Mouse (Mus musculus) megakaryocyte, embryonic 14.5 days (primary cell): Measurements from ENCODE around the gene Nedd1. TPM values are rescaled to one million over a fixed set of nuclear protein-coding genes. Genes with fewer than 3 reads are reported as not detected.

ENCODE experiments used
- H3K27me3 ChIP-seq: replicated peaks from 2 replicates; pipeline ENCODE3; 2012; ENCODE audit warnings: inconsistent platforms
- H3K36me3 ChIP-seq: replicated peaks from 2 replicates; pipeline ENCODE3; 2012; ENCODE audit warnings: low read length, inconsistent platforms, mixed read lengths
- H3K4me1 ChIP-seq: 2 replicates; pipeline ENCODE4 v1.6.1; 2012; ENCODE audit warnings: inconsistent platforms
- H3K4me3 ChIP-seq: replicated peaks from 2 replicates; pipeline ENCODE3; 2012; ENCODE audit warnings: moderate library complexity, mild to moderate bottlenecking, inconsistent platforms
- H3K9me3 ChIP-seq: 2 replicates; pipeline ENCODE4 v1.6.1; 2012; ENCODE audit warnings: inconsistent platforms
- FLI1 ChIP-seq: IDR thresholded peaks from 2 replicates; pipeline ENCODE4 v1.6.1; 2012; ENCODE audit warnings: low read length, inconsistent platforms, mixed read lengths
- GATA1 ChIP-seq: IDR thresholded peaks from 3 replicates; pipeline ENCODE4 v1.6.1; 2012; ENCODE audit warnings: mixed read lengths, low read length, inconsistent platforms, borderline replicate concordance
- polyA plus RNA-seq: library from polyadenylated mRNA; stranded (reverse); fragments of >175 nt; gene quantifications from 2 replicates; pipeline ENCODE4 v1.2.3, GENCODE M21; 2012; ENCODE audit warnings: low replicate concordance; ENCODE audit not compliant: insufficient read depth

The Nedd1 gene
- polyA plus RNA-seq: 3.4 TPM in 1 of 2 replicates, not detected in the other

DNA sequence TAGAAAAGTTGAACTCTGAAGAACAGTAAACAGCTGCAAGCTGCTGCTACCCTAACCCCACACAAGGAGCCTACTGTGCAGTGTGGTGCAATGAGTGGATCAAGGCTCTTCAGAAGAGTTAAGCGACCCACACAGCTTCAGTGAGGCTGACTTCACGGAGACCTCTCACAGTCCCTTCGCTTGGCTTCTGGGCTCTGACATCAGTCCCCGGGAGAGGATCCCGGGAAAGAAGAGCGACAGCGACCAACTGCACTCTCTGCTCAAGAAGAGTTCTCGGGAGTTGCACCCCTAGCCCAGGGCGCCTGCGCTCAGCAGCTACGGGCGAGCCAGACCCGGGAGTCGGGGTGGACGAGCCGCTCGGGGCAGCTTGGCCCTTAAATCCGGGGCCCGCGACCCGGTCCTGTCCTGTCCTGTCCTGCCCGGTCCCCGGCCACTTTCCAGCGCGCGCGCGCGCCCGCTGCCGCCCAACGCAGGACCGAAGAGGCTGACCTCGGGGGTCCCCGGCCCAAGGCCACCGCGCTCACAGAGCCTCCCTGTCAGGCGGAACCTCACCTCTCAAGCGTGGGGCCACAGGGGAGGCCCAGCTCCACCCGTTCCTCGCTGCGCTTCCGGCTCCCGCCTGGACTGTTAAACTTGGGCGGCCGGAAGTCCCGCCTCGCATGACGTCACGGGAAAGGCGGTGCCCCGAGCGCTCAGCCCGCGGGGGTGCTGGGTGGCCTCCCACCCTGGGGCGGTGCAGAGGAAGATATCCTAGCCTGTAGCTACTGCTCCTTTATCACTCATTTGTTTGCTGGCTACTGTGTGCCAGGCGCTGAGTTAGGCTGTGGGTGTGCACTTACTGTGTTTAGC, at the start of gene Nedd1:
Gene Nedd1 (minus strand): TSS at position 650 of the 849 bp plus-strand sequence.
- peaks cover 40% of the 10 kb centered on the region for H3K4me1 ChIP-seq
- H3K27me3 ChIP-seq: no peaks in the 10 kb centered on the region
- H3K9me3 ChIP-seq: peaks cover 11% of the 10 kb centered on the region; the same call in 1 of the 2 replicates
- TF ChIP-seq FLI1: peak; percentile 76; the same call in 1 of the 2 replicates
- TF ChIP-seq GATA1: no peak
- peak within 1 kb of the TSS; percentile 92 for H3K4me3 ChIP-seq
- peaks cover 18% of the 10 kb centered on the region for H3K36me3 ChIP-seq

DNA sequence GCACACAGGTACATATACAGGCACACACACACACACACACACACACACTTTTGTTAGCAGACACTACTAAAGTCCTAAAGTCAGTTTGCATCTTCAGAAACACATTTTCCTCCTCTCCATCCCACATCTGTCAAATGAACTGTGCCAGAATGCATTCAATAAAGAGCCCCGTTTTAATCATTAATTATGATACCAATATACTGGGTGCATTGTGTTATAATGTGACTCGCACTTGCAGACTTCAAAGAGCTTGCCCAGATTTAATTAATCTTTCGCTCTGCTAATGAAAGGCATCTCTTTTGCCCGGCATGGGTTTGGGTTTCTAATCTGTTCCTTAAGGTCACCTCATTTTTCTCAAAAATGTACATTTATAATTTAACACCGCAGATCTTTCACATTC, 32.1 kb upstream of the Nedd1 start:
- H3K9me3 ChIP-seq: no peaks in the 10 kb centered on the region
- no peaks in the 10 kb centered on the region for H3K4me1 ChIP-seq
- no peaks in the 10 kb centered on the region for H3K27me3 ChIP-seq
- H3K36me3 ChIP-seq: no peaks in the 10 kb centered on the region
- H3K4me3 ChIP-seq: no peak overlapping the region
- TF ChIP-seq GATA1 (no peak), FLI1 (no peak)

GRCm38 (mm10) chr10:92730339-92730738, 8.1 kb upstream of the Nedd1 start:
- H3K9me3 ChIP-seq: peaks cover 3% of the 10 kb centered on the region; the same call in 1 of the 2 replicates
- no peak overlapping the region for H3K4me3 ChIP-seq
- peaks cover 4% of the 10 kb centered on the region for H3K27me3 ChIP-seq
- H3K36me3 ChIP-seq: no peaks in the 10 kb centered on the region
- H3K4me1 ChIP-seq: no peaks in the 10 kb centered on the region
- no peak for TF ChIP-seq GATA1
- no peak for TF ChIP-seq FLI1

- Histone ChIP-seq H3K9me3 (peaks cover 11% of the 10 kb centered on the region; the same call in 1 of the 2 replicates), H3K4me1 (no peaks in the 10 kb centered on the region), H3K36me3 (no peaks in the 10 kb centered on the region), H3K27me3 (peaks cover 4% of the 10 kb centered on the region), H3K4me3 (no peak overlapping the region)
- no peak for TF ChIP-seq FLI1
- no peak for TF ChIP-seq GATA1
Observed at GRCm38 (mm10) chr10:92728723-92729122, 6.5 kb upstream of the Nedd1 start.

DNA sequence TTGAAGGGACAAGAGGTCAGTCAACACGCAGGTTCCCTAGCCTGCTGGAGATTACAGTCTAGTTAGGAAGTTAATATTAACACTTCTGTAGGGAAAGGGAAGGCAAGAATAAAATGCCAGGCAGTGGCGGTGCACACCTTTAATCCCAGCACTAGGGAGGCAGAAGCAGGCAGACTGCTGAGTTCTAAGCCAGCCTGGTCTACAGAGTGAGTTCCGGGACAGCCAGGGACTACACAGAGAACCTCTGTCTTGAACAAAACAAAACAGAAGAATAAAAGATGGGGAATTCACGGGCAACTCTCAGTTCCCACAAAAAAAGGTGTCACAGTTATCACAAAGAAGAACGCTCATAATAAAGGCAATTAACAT, 384 bp upstream of the Nedd1 start:
- TF ChIP-seq GATA1: no peak
- TF ChIP-seq FLI1: no peak
- Histone ChIP-seq H3K4me1 (peaks cover 34% of the 10 kb centered on the region), H3K9me3 (peaks cover 11% of the 10 kb centered on the region; the same call in 1 of the 2 replicates), H3K36me3 (peaks cover 12% of the 10 kb centered on the region), H3K27me3 (no peaks in the 10 kb centered on the region), H3K4me3 (peak overlapping the region; percentile 92)

- H3K4me3 ChIP-seq: peak overlapping the region; percentile 75
- TF ChIP-seq FLI1 (no peak), GATA1 (0 out of 3 replicates have a peak, but pooled peaks have one; percentile 37)
- H3K36me3 ChIP-seq: peaks cover 77% of the 10 kb centered on the region
- peaks cover 19% of the 10 kb centered on the region for H3K4me1 ChIP-seq
- no peaks in the 10 kb centered on the region for H3K27me3 ChIP-seq
- H3K9me3 ChIP-seq: no peaks in the 10 kb centered on the region
Observed at GRCm38 (mm10) chr10:92699032-92699431, 23.2 kb downstream of the Nedd1 start.

DNA sequence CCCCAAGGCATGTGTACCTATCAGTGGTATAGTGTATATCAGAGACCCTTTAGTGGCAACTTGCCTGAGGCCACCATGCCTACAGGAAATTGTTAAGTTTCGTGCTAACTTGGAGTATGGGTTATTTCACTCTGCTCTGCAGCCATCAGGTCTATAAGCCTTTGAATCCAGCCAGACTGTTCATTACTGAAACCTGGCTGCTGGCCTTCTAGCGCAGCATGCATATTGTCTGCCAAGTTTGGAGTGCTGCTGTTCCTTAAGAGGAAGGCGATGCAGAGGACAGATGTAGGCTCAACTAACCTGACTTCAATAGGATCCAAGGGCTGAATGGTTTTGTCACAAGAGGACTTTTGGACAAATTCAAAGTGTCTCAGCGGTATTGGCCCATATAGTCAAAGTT, 47.2 kb downstream of the Nedd1 start:
- no peak for TF ChIP-seq FLI1
- TF ChIP-seq GATA1: no peak
- Histone ChIP-seq H3K4me3 (no peak overlapping the region), H3K36me3 (no peaks in the 10 kb centered on the region), H3K9me3 (no peaks in the 10 kb centered on the region), H3K27me3 (no peaks in the 10 kb centered on the region), H3K4me1 (no peaks in the 10 kb centered on the region)

GRCm38 (mm10) chr10:92671906-92672305, 50.3 kb downstream of the Nedd1 start:
- no peaks in the 10 kb centered on the region for H3K9me3 ChIP-seq
- TF ChIP-seq GATA1: no peak
- no peak for TF ChIP-seq FLI1
- no peaks in the 10 kb centered on the region for H3K27me3 ChIP-seq
- no peaks in the 10 kb centered on the region for H3K36me3 ChIP-seq
- no peak overlapping the region for H3K4me3 ChIP-seq
- no peaks in the 10 kb centered on the region for H3K4me1 ChIP-seq

DNA sequence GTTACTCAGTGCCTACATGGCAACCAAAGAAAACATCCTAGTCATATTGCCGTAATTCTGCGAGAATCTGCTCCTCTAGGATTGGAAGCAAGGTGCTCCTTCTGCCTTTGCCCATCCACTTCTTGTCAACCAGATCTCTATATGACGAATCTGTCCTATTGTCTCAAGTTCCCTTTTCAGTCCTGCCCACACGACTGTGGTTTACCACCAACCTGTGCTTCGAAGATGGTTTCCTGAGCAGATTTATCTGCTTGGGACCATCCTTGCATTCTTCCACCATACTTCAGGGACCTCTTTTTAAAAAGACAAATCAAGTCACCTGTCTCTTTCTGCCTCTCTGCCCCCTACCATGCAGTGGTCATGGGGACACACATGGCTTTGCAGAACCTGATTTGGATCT, 56.9 kb downstream of the Nedd1 start:
- H3K4me1 ChIP-seq: no peaks in the 10 kb centered on the region
- peaks cover 8% of the 10 kb centered on the region for H3K9me3 ChIP-seq
- TF ChIP-seq FLI1 (no peak), GATA1 (no peak)
- H3K27me3 ChIP-seq: no peaks in the 10 kb centered on the region
- H3K36me3 ChIP-seq: no peaks in the 10 kb centered on the region
- no peak overlapping the region for H3K4me3 ChIP-seq

GRCm38 (mm10) chr10:92653266-92653665, 69.0 kb downstream of the Nedd1 start:
- H3K27me3 ChIP-seq: peaks cover 2% of the 10 kb centered on the region
- TF ChIP-seq GATA1 (no peak), FLI1 (no peak)
- peaks cover 3% of the 10 kb centered on the region; the same call in 1 of the 2 replicates for H3K4me1 ChIP-seq
- H3K36me3 ChIP-seq: no peaks in the 10 kb centered on the region
- H3K9me3 ChIP-seq: no peaks in the 10 kb centered on the region
- no peak overlapping the region for H3K4me3 ChIP-seq
